In the genomic region with DNA sequence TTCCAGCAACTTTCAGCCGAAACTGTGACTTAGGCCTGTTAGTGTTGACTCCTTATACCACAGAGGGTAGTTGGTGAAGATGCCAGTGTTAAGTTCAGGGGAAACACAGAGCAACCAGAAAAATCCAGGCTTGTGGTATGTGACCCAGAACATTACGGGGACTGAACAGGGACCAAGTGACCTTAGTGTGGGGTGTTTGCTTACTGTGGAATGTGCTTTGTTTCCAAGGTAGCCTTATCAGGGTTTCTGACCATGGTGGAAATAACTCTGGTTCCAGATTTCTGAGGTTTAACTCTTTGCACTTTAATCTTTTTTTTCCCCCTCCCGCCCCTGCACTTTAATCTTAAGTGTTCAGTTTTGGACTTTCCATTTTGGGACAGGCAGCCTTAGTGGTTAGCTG, we compare ENCODE assay signal across 16 mouse cellular contexts. TPM values are rescaled to one million over a fixed set of nuclear protein-coding genes. Genes with fewer than 3 reads are reported as not detected.
DNase-seq lines count a peak whose midpoint lies in the region; ATAC-seq lines count a peak whose summit lies in the region.
"Had no signal": no experiment of that assay in that cellular context is flagged by ENCODE, and none has a peak within 500 bp of the region (broad histone marks: within the 10 kb centered on the region; RNA-seq: fewer than 3 reads in every experiment).

No protein-coding gene starts in this region.

- WGBS in heart, embryonic 10.5 days: 27% methylated on average over 3 of the region's 3 CpGs
- WGBS in kidney, embryonic 16.5 days: 70% methylated on average over 3 of the region's 3 CpGs

- H3K9me3 ChIP-seq in heart, embryonic 10.5 days: no peaks in the 10 kb centered on the region
- no peaks in the 10 kb centered on the region for H3K9me3 ChIP-seq in kidney, embryonic 16.5 days (ENCODE audit: low read length)
- H3K9me3 ChIP-seq: embryonic facial prominence, embryonic 12.5 days; forebrain, embryonic 13.5 days; hindbrain, embryonic 13.5 days; limb, embryonic 15.5 days had no signal

- no peaks in the 10 kb centered on the region for H3K27me3 ChIP-seq in heart, embryonic 10.5 days (ENCODE audit: insufficient read depth, poor library complexity, severe bottlenecking)
- H3K27me3 ChIP-seq in kidney, embryonic 16.5 days (ENCODE audit: insufficient read depth, low read length): no peaks in the 10 kb centered on the region
- H3K27me3 ChIP-seq: embryonic facial prominence, embryonic 12.5 days; forebrain, embryonic 13.5 days; hindbrain, embryonic 13.5 days; limb, embryonic 15.5 days had no signal

- H3K4me3 ChIP-seq in heart, embryonic 10.5 days: peak overlapping the region; percentile 24
- H3K4me3 ChIP-seq in kidney, embryonic 16.5 days (ENCODE audit: low read length): no peak overlapping the region
- H3K4me3 ChIP-seq: embryonic facial prominence, embryonic 12.5 days; forebrain, embryonic 13.5 days; gastrocnemius, adult 2 months; hindbrain, embryonic 13.5 days; limb, embryonic 15.5 days had no signal

- H3K36me3 ChIP-seq in heart, embryonic 10.5 days: peaks cover 64% of the 10 kb centered on the region
- peaks cover 21% of the 10 kb centered on the region for H3K36me3 ChIP-seq in kidney, embryonic 16.5 days (ENCODE audit: insufficient read depth, low read length)

- DNase-seq in heart, embryonic 10.5 days (ENCODE audit: low spot score): no peak
- DNase-seq in heart, adult 9 months (ENCODE audit: low spot score in 2 of 2): no peak
- peak; percentile 29 for DNase-seq in kidney, adult 18-20 months
- no peak for DNase-seq in kidney, postnatal 4 days
- peak; percentile 31 for DNase-seq in lung, postnatal 25 days (ENCODE audit: low spot score)
- DNase-seq in layer of hippocampus, postnatal 14 days (ENCODE audit: low spot score in 2 of 2): no peak
- DNase-seq in cerebellum, adult 9-11 months: no peak
- DNase-seq: adrenal gland, adult 8-10 months; cerebellum, postnatal 36 days; gastrocnemius, adult 2 months; midbrain, embryonic 14.5 days had no signal

- no peak overlapping the region for H3K9ac ChIP-seq in kidney, embryonic 16.5 days (replicated peaks; ENCODE audit: low read length)
- H3K9ac ChIP-seq: embryonic facial prominence, embryonic 12.5 days; forebrain, embryonic 13.5 days; hindbrain, embryonic 13.5 days; limb, embryonic 15.5 days had no signal

- 0 out of 2 replicates have a peak, but pooled peaks have one; percentile 33 for ATAC-seq in kidney, embryonic 16.5 days (ENCODE audit: low FRiP score, low TSS enrichment)
- ATAC-seq: forebrain, embryonic 13.5 days had no signal

- no peak overlapping the region for H3K4me2 ChIP-seq in kidney, embryonic 16.5 days (replicated peaks; ENCODE audit: low read depth, low read length)
- H3K4me2 ChIP-seq: embryonic facial prominence, embryonic 12.5 days; forebrain, embryonic 13.5 days; hindbrain, embryonic 13.5 days; limb, embryonic 15.5 days had no signal

- peak overlapping the region; percentile 82 for H3K27ac ChIP-seq in heart, embryonic 10.5 days
- H3K27ac ChIP-seq in kidney, embryonic 16.5 days (ENCODE audit: low read length): peak overlapping the region; percentile 72
- H3K27ac ChIP-seq: embryonic facial prominence, embryonic 12.5 days; forebrain, embryonic 13.5 days; gastrocnemius, adult 2 months; hindbrain, embryonic 13.5 days; limb, embryonic 15.5 days had no signal

- peaks cover 47% of the 10 kb centered on the region for H3K4me1 ChIP-seq in heart, embryonic 10.5 days
- peaks cover 20% of the 10 kb centered on the region for H3K4me1 ChIP-seq in kidney, embryonic 16.5 days (ENCODE audit: insufficient read depth, low read length)

RNA-seq across cellular contexts. Expression of gene Zbed4, which starts 6.6 kb away (rescaled TPM):
- polyA plus RNA-seq in heart, embryonic 10.5 days (2016; fragmentation: Nextera tagmentation; extraction: Ambion mirVana): 24.9 and 26.2 TPM in 2 replicates
- 22.0 and 23.1 TPM in 2 replicates for polyA plus RNA-seq in kidney, embryonic 16.5 days (2015; fragmentation: Nextera tagmentation; extraction: Ambion mirVana)
- total RNA-seq in layer of hippocampus, postnatal 14 days (2021): 10 to 100 TPM; 12.9 to 13.5 TPM

RNA-seq across cellular contexts. Expression of gene Brd1, which starts 24.0 kb away (rescaled TPM):
- polyA plus RNA-seq in heart, embryonic 10.5 days (2016; fragmentation: Nextera tagmentation; extraction: Ambion mirVana): 12.1 and 18.8 TPM in 2 replicates
- 19.1 and 21.1 TPM in 2 replicates for polyA plus RNA-seq in kidney, embryonic 16.5 days (2015; fragmentation: Nextera tagmentation; extraction: Ambion mirVana)
- total RNA-seq in layer of hippocampus, postnatal 14 days (2021): 10 to 100 TPM; 50.1 to 50.2 TPM

Comparison
In these comparisons a context has a peak if more than half of its experiments do, and no peak if none do; other contexts are left out.
1. DNase-seq: peak in kidney, adult 18-20 months (single experiment) and lung, postnatal 25 days (single experiment); none in heart, embryonic 10.5 days (single experiment), heart, adult 9 months (0 of 2), kidney, postnatal 4 days (0 of 2), layer of hippocampus, postnatal 14 days (0 of 2) and cerebellum, adult 9-11 months (single experiment).